ENCODE assay signal across 8 mouse cellular contexts in genomic region chr8:84936962-84937546, GRCm38 (mm10). TPM values are rescaled to one million over a fixed set of nuclear protein-coding genes. Genes with fewer than 3 reads are reported as not detected.
DNase-seq lines count a peak whose midpoint lies in the region; ATAC-seq lines count a peak whose summit lies in the region.

Gene Mast1, minus strand, starts transcription at chr8:84937359.

- peak; percentile 33 for DNase-seq in ovary, postnatal 14 days (ENCODE audit: low spot score)
- DNase-seq in ovary, adult 18-20 months (ENCODE audit: low spot score), result no peak
- peak; percentile 82 for DNase-seq in cerebellum, adult 9-10 months
- peak; percentile 93 for DNase-seq in midbrain, embryonic 14.5 days
- peak; percentile 34 to 56 for DNase-seq in spleen, postnatal 14 days (ENCODE audit: low spot score in 2 of 2)

- 0% methylated on average over 44 of the region's 50 CpGs for WGBS in intestine, embryonic 15.5 days
- under 1% methylated on average over 48 of the region's 50 CpGs for WGBS in limb, embryonic 12.5 days
- WGBS in midbrain, embryonic 14.5 days, result under 1% methylated on average over 50 of the region's 50 CpGs

- H3K4me2 ChIP-seq in intestine, embryonic 15.5 days (replicated peaks), result peak within 1 kb of the TSS; percentile 85
- peak within 1 kb of the TSS; percentile 80 for H3K4me2 ChIP-seq in limb, embryonic 12.5 days
- H3K4me2 ChIP-seq in midbrain, embryonic 14.5 days (ENCODE audit: low read length), result peak within 1 kb of the TSS; percentile 90

- no peaks in the 10 kb centered on the region for H3K36me3 ChIP-seq in intestine, embryonic 15.5 days
- H3K36me3 ChIP-seq in limb, embryonic 12.5 days, result no peaks in the 10 kb centered on the region
- peaks cover 12% of the 10 kb centered on the region for H3K36me3 ChIP-seq in midbrain, embryonic 14.5 days (ENCODE audit: control insufficient read depth, insufficient read depth, low read length)

- peak within 1 kb of the TSS; percentile 43 for H3K4me3 ChIP-seq in intestine, embryonic 15.5 days (replicated peaks)
- peak within 1 kb of the TSS; percentile 46 for H3K4me3 ChIP-seq in limb, embryonic 12.5 days (replicated peaks)
- H3K4me3 ChIP-seq in midbrain, embryonic 14.5 days (replicated peaks; ENCODE audit: low read depth, low read length), result peak within 1 kb of the TSS; percentile 95

- no peaks in the 10 kb centered on the region for H3K9me3 ChIP-seq in intestine, embryonic 15.5 days
- H3K9me3 ChIP-seq in limb, embryonic 12.5 days, result no peaks in the 10 kb centered on the region
- no peaks in the 10 kb centered on the region for H3K9me3 ChIP-seq in midbrain, embryonic 14.5 days (ENCODE audit: control insufficient read depth, low read length)

- no peak within 1 kb of the TSS for H3K27ac ChIP-seq in intestine, embryonic 15.5 days
- H3K27ac ChIP-seq in limb, embryonic 12.5 days, result no peak within 1 kb of the TSS
- H3K27ac ChIP-seq in midbrain, embryonic 14.5 days (replicated peaks; ENCODE audit: low read depth, low read length), result peak within 1 kb of the TSS; percentile 95

- H3K4me1 ChIP-seq in intestine, embryonic 15.5 days (replicated peaks), result peaks cover 13% of the 10 kb centered on the region
- peaks cover 24% of the 10 kb centered on the region for H3K4me1 ChIP-seq in limb, embryonic 12.5 days (replicated peaks)
- peaks cover 27% of the 10 kb centered on the region for H3K4me1 ChIP-seq in midbrain, embryonic 14.5 days (ENCODE audit: control insufficient read depth, insufficient read depth, low read length)

- H3K27me3 ChIP-seq in intestine, embryonic 15.5 days (replicated peaks), result peaks cover 55% of the 10 kb centered on the region
- H3K27me3 ChIP-seq in limb, embryonic 12.5 days, result peaks cover 89% of the 10 kb centered on the region
- H3K27me3 ChIP-seq in midbrain, embryonic 14.5 days (ENCODE audit: control insufficient read depth, insufficient read depth, low read length), result no peaks in the 10 kb centered on the region

- ATAC-seq in frontal cortex, adult (ENCODE audit: low TSS enrichment), result peak; percentile 62
- peak; percentile 77 for ATAC-seq in intestine, embryonic 15.5 days
- peak; percentile 34 for ATAC-seq in limb, embryonic 12.5 days (ENCODE audit: insufficient number of reproducible peaks, insufficient read depth, low FRiP score, low TSS enrichment, low read depth)
- ATAC-seq in midbrain, embryonic 14.5 days (ENCODE audit: low FRiP score, low TSS enrichment), result peak; percentile 76

- H3K9ac ChIP-seq in intestine, embryonic 15.5 days, result peak within 1 kb of the TSS; percentile 18; the same call in 1 of the 2 replicates
- peak within 1 kb of the TSS; percentile 52 for H3K9ac ChIP-seq in limb, embryonic 12.5 days (replicated peaks)
- H3K9ac ChIP-seq in midbrain, embryonic 14.5 days (replicated peaks; ENCODE audit: low read length), result peak within 1 kb of the TSS; percentile 97

RNA-seq across cellular contexts. Expression of gene Mast1, which starts in this region (rescaled TPM):
- polyA plus RNA-seq in intestine, embryonic 15.5 days (2015; fragmentation: Nextera tagmentation; extraction: Ambion mirVana), result 1.6 TPM in 2 replicates
- 0.33 and 0.60 TPM in 2 replicates for polyA plus RNA-seq in limb, embryonic 12.5 days (2016; fragmentation: Nextera tagmentation; extraction: Ambion mirVana)
- polyA plus RNA-seq in midbrain, embryonic 14.5 days (2014; fragmentation: Nextera tagmentation; extraction: Ambion mirVana), result 69.5 and 69.9 TPM in 2 replicates

Comparison
In these comparisons a context has a peak if more than half of its experiments do, and no peak if none do; other contexts are left out.
1. RNA of gene Mast1 (polyA plus RNA-seq): 69.5 to 69.9 TPM in midbrain, embryonic 14.5 days; 1.6 TPM in intestine, embryonic 15.5 days and 0.33 to 0.60 TPM in limb, embryonic 12.5 days; every median in the first group is over 10 times any median in the second.
2. Peak in ATAC-seq, H3K4me3 ChIP-seq, H3K9ac ChIP-seq and H3K4me2 ChIP-seq in limb, embryonic 12.5 days; RNA of the gene not detected or under 1 TPM.
3. H3K4me3 ChIP-seq: peak in every context shown above with its lines; median percentile 95 in midbrain, embryonic 14.5 days; 46 in limb, embryonic 12.5 days; 43 in intestine, embryonic 15.5 days.
4. H3K9ac ChIP-seq: peak in every context shown above with its lines; median percentile 97 in midbrain, embryonic 14.5 days; 52 in limb, embryonic 12.5 days; 18 in intestine, embryonic 15.5 days.
5. Peak in every context shown above with its lines, with median percentiles within 50 percentile points of each other: ATAC-seq and H3K4me2 ChIP-seq.